Mouse (Mus musculus) liver, embryonic 14.5 days (tissue): ENCODE data around the gene Cyb5r3.

ENCODE experiments used
- CTCF ChIP-seq: IDR thresholded peaks from 2 replicates; pipeline ENCODE4 v1.5.1; 2016; ENCODE audit warnings: antibody characterized with exemption, low read depth, control low read depth
- EP300 ChIP-seq: IDR thresholded peaks from 2 replicates; pipeline ENCODE4 v1.6.1; 2016; ENCODE audit warnings: antibody characterized with exemption, low read depth

GRCm38 (mm10) chr15:83164971-83165471 is 7.4 kb downstream of the Cyb5r3 start:
- TF ChIP-seq CTCF (no peak), EP300 (peak; percentile 81)
